Mouse (Mus musculus) layer of hippocampus, postnatal 14 days (tissue): ENCODE results near the gene Hormad1. TPM values are rescaled to one million over a fixed set of nuclear protein-coding genes. Genes with fewer than 3 reads are reported as not detected.
"Not testable (repeated sequence)": the region's sequence is repeated elsewhere in the genome, so short reads cannot be mapped to it uniquely, and the experiment has no call there.

Source experiments
- DNase-seq, 2 experiments: peaks; one replicate each; pipeline ENCODE4 v3.0.0; 2021 to 2022; ENCODE audit warnings: low spot score in 2 of 2, mixed read lengths in 1 of 2
- long read RNA-seq, 2 experiments: library from polyadenylated mRNA; stranded (forward); transcript quantifications; one replicate each; pipeline ENCODE4 v2.0.0; 2021
- total RNA-seq, 2 experiments: library from RNA; stranded (reverse); gene quantifications; 2 replicates each; pipeline ENCODE4 v1.2.3; 2021

Hormad1 gene
- not detected for total RNA-seq
- long read RNA-seq, experiment 1, result 0 reads
- long read RNA-seq, experiment 2, result 0 reads

- DNase-seq, result no peak
Observed at GRCm38 (mm10) chr3:95559437-95559836, at the start of gene Hormad1. Gene Hormad1, plus strand, starts transcription at chr3:95559677.

- no peak for DNase-seq
Observed at GRCm38 (mm10) chr3:95511611-95512180, 47.8 kb upstream of the Hormad1 start.

- no peak for DNase-seq
Observed at GRCm38 (mm10) chr3:95516614-95517041, 42.8 kb upstream of the Hormad1 start.

- peak; percentile 68 to 82 for DNase-seq
Observed at GRCm38 (mm10) chr3:95517493-95517898, 42.0 kb upstream of the Hormad1 start.

- DNase-seq, result peak in 1 of 2 experiments; percentile 36
Observed at GRCm38 (mm10) chr3:95518891-95519290, 40.6 kb upstream of the Hormad1 start.

GRCm38 (mm10) chr3:95519315-95519714, 40.2 kb upstream of the Hormad1 start:
- no peak for DNase-seq

- DNase-seq, result no peak
Observed at GRCm38 (mm10) chr3:95520100-95520499, 39.4 kb upstream of the Hormad1 start.

- no peak for DNase-seq
Observed at GRCm38 (mm10) chr3:95521168-95521567, 38.3 kb upstream of the Hormad1 start.

- no peak for DNase-seq
Observed at GRCm38 (mm10) chr3:95523662-95524061, 35.8 kb upstream of the Hormad1 start.

- DNase-seq, result no peak
Observed at GRCm38 (mm10) chr3:95524673-95525072, 34.8 kb upstream of the Hormad1 start.

- no peak for DNase-seq
Observed at GRCm38 (mm10) chr3:95526111-95526510, 33.4 kb upstream of the Hormad1 start.

- no peak for DNase-seq
Observed at GRCm38 (mm10) chr3:95526622-95527211, 32.8 kb upstream of the Hormad1 start, which contains the start of gene Ctss. Gene Ctss, plus strand, starts transcription at chr3:95526786.

- peak in 1 of 2 experiments; percentile 6 for DNase-seq
Observed at GRCm38 (mm10) chr3:95529814-95530213, 29.7 kb upstream of the Hormad1 start.

- DNase-seq, result no peak
Observed at GRCm38 (mm10) chr3:95531025-95531424, 28.5 kb upstream of the Hormad1 start.

GRCm38 (mm10) chr3:95533364-95533763, 26.1 kb upstream of the Hormad1 start:
- DNase-seq, result no peak

GRCm38 (mm10) chr3:95534927-95535326, 24.6 kb upstream of the Hormad1 start:
- no peak for DNase-seq

GRCm38 (mm10) chr3:95538936-95539335, 20.5 kb upstream of the Hormad1 start:
- DNase-seq, result no peak

GRCm38 (mm10) chr3:95539837-95540236, 19.6 kb upstream of the Hormad1 start:
- DNase-seq, result no peak

GRCm38 (mm10) chr3:95541186-95541585, 18.3 kb upstream of the Hormad1 start:
- not testable (repeated sequence) for DNase-seq

GRCm38 (mm10) chr3:95542171-95542570, 17.3 kb upstream of the Hormad1 start:
- DNase-seq, result no peak

GRCm38 (mm10) chr3:95542981-95543380, 16.5 kb upstream of the Hormad1 start:
- no peak for DNase-seq

- DNase-seq, result no peak
Observed at GRCm38 (mm10) chr3:95550176-95550575, 9.3 kb upstream of the Hormad1 start.

GRCm38 (mm10) chr3:95553986-95554385, 5.5 kb upstream of the Hormad1 start:
- DNase-seq, result no peak
